Mouse (Mus musculus) kidney, postnatal 25 days (tissue): ENCODE data around the gene Megf11.
"Not testable (repeated sequence)": the region's sequence is repeated elsewhere in the genome, so short reads cannot be mapped to it uniquely, and the experiment has no call there.

Experiments
- DNase-seq, 2 experiments: peaks; one replicate each; pipeline ENCODE4 v3.0.0; 2021; ENCODE audit warnings: mixed read lengths in 2 of 2

The Megf11 gene

GRCm38 (mm10) chr9:64470806-64471205 is 85.4 kb downstream of the Megf11 start:
- DNase-seq = no peak

DNA sequence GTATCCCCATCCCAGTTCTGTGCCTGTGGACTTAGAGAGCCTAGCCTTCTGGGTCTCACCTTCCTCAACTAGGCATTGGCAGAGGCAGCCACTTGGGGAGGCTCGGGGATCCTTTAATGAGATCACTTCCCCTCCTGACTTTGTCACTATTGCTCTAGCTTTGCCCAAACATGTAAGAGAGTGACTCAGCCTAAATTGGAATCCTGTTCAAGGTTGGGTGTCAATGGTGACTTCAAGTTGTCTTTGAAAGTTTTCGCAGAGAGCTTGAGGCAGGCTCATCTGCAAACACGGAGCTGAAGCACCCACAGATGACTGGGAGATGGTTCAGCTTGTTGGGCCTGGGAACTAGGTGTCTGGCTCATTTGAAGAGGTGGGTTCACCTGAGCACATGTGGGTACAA is 85.9 kb downstream of the Megf11 start:
- DNase-seq = no peak

DNA sequence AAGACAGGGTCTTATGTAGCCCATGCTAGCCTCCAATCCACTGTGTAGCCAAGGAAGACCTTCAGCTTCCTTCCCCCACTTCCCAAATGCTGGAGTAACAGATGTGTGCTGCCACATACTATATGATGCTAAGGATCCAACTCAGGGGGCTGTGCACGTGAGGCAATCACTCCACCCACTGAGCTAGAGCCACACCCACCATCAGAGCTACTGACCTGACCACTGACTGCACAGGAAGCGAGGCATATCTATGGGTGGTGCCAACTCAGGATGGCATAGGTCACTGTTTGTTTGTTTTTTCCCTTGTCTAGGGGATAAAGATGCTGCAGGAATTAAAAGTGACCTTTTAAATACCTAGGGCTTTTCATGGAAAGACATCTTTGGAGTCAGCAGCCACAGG is 86.7 kb downstream of the Megf11 start:
- no peak for DNase-seq

DNA sequence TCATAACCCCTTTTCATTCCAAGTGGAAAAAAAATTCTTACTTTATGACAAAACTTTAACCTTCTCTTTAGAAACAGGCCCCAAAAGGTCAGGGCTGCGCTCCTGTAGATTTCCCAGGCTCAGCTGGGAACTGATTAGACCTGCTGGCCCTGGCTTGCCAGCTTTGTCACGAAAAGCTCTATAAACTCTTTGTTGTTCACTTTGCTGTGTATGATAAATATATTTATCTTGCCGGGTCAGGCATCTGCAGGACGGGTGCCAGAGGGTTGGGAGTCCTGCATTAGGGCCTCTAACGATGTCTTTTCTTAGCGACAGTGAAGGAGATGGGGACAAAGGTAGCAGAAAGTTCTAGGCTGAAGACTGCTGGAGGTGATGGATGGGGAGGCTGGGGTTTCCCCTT is 87.3 kb downstream of the Megf11 start:
- DNase-seq = no peak

DNA sequence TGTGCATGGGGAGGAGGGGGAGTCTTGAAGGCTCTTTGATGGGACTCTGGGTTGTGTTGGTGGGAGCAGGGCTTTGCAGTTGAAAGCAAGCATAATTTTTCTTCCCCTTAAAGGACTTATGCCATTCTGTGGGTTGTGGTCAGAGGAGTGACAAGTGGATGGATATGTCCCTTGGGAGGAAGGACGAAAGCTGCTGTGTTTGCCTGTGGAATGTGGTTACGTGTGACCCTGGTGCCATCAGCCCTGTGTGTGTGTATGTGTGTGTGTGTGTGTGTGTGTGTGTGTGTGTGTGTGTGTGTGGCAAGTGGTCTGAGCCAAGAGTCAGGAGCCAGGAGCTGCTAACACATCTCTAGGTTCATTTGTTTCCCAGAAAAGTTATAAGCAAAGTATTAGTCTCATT is 87.7 kb downstream of the Megf11 start:
- peak; percentile 25 to 53 for DNase-seq

DNA sequence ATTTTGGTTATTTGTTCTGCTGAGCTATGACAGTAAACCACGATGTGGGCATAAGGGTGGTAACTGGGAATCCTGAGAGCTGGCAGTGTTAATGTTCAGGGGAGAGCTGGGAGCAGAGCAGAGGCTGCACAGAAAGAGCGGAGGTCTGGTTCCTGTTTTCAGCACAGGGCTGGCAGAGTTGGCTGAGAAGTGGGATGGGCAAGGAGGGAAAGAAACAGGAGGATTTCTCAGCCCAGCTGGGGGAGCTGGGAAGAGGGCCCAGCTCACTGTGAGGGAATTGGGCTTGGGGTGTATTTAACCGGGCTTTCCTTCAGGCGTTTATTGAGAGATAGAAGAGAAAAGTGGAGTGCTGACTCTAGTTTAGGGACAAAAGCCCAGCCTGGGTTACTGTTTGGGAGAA is 88.3 kb downstream of the Megf11 start:
- DNase-seq = no peak

DNA sequence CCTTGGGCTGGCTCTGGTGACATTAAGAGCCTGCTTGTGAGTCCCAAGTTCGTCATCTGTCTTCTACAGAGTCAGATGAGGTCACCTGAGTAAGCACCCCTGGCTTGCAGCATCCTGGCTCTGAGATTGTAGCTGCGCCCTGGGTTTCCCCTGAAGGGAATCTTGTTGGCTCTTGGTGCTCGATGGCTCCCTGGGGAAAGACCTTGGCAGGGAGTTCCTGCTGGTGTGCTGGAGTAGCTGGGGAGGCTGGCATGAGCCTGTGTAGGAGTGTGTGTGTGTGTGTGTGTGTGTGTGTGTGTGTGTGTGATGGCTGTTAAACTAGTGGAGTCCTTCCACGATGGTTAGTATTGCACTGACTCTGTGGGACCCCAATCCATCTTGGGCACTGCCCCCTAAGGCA is 88.7 kb downstream of the Megf11 start:
- DNase-seq = peak; percentile 25 to 68

DNA sequence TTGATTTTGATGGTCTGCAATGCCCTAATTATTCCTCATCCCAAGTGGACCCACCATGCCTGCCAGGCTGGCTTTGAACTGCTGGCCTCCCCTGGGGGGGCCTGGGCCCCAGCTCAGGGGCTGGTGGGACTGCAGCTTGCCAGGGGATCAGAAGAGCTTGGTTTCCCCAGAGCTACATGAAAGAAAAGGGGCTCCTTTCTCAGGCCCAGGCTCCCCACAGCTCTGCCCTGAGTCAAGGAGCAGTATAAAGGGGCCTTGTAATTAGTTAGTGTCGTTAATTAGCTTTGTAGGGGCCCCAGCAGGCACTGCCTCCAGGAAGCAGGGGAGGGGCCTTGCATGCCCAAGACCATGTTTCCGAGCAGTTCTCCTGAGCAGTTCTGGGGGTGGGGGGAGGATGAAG is 90.5 kb downstream of the Megf11 start:
- DNase-seq = no peak

DNA sequence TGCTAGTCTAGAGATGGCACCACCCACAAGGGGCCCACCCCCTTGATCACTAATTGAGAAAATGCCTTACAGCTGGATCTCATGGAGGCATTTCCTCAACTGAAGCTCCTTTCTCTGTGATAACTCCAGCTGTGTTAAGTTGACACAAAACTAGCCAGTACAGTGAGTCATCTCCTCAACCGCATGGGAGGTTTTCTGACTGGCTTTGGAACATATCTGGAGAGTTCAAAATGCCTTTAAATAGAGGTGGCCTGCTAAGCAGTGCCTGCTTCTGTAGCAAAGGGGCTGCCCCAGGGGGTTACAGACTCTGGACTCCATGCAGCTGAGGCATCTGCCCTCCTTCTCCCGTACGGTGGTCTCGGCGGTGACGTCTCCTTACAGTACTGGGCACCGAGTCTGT is 92.0 kb downstream of the Megf11 start:
- not testable (repeated sequence) for DNase-seq

GRCm38 (mm10) chr9:64482126-64482525 is 96.7 kb downstream of the Megf11 start:
- DNase-seq = no peak

- DNase-seq = peak in 1 of 2 experiments; percentile 10
Observed at GRCm38 (mm10) chr9:64487377-64487776, 102.0 kb downstream of the Megf11 start.

DNA sequence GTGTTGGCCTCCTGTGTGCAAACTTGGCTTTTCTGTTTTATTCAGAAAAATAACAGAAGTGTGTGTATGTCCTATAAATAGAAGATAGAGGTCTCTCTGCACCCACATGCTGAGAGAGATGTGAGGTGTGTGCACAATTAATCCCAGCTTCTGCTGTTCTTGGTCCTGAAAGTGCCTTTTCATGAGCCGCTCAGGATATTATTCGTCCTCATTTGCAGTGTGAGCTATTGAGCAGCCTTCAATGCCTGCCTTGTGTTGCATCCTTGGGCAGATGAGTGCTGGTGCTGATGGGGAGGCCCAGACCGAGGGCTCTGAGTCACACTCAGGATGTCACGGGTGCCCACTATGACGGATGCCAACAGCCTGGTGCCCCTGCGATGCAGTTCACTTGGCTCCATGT is 109.2 kb downstream of the Megf11 start:
- no peak for DNase-seq

- no peak for DNase-seq
Observed at GRCm38 (mm10) chr9:64498929-64499328, 113.5 kb downstream of the Megf11 start.

DNA sequence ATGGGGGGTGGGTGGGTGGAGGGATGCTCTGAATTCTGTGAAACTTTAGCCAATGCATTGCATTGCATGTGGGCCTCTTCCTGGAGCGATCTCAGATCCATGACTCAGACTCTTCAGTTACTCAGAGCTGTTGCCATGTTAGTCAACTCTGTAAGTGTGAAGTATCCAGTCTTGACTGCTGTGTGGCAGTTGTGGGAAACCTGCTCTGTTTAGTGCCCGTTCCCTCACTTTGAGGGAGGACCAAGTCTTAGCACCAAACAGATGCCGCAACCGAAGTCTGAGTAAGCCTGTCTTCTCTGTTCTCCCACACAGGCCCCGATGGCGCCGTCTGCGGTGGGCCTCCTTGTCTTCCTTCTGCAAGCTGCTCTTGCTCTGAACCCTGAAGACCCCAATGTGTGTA is 115.8 kb downstream of the Megf11 start:
- DNase-seq = no peak

- no peak for DNase-seq
Observed at GRCm38 (mm10) chr9:64503996-64504395, 118.6 kb downstream of the Megf11 start.

DNA sequence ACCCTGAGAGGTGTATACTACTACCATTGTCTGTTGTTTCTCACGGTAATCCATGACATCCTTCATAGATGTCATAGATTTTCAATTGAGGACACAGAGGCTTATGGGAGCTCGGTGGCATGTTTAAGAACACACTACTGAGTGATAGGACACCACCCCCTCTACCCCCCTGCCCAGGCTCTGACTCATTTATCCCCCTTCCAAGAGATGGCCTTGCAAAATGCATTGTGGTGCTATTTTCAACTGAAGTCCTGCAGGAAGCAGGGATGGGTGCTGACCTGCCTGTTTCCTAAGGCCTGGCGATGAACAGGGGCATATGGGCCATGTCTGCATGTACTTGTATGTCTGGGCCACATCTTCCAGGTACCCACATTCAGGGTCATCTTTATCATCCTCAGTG is 119.0 kb downstream of the Megf11 start:
- DNase-seq = no peak

DNA sequence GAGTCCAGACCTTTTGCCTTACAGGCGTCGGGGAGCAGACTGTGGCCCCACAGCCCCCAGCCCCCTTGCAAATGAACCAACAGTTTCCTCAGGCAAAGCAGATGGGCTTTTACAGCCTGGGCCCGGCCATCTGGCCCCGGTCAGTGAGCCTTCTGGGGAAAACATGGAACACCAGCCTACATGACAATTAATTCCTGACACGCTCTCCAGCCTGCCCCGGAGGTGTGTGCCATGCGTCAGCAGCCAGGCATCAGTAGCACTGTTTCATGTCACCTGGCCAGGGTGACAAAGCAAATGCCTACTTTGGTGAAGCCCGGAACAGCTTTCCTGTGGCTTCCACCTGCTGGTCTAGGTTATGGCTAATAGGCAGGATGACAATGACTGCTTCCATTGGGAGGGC is 119.5 kb downstream of the Megf11 start:
- DNase-seq = peak; percentile 6 to 52

DNA sequence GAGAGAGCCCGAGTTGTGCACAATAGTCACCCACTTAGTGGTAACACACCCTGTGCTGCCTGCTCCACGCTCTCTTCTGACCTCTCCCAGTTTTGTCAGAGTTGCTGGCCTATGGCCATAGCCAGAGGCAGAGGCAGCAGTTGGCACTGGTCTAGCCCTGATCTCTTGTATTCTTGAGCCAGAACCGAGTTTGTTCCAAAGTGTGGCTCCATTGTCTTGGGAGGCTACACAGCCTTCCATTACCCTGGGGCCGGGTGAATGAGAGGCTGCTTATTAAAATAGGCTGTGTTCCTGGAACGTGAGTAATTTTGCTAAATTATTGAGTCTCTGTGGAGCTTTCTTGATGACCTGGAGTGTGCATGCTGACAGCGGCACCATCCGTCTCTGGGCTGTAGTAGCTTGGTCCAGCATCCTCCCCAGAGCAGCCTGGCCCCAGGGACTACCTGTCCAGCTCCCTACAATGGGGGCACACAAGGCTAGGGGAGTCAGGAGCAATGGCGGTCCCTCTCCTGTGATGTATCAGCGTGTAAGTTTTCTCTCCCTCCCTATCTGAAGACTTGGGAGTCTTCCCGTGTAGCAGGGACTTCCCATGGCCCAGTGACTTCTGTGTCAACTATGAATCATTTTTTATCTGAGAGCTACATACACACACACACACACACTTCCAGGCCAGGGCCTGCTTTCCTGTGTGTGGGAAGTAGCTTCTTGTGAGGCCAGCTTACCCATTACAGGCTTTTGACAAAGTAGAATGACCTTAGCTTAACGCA is 121.2 kb downstream of the Megf11 start:
- DNase-seq = peak; percentile 17 to 48

DNA sequence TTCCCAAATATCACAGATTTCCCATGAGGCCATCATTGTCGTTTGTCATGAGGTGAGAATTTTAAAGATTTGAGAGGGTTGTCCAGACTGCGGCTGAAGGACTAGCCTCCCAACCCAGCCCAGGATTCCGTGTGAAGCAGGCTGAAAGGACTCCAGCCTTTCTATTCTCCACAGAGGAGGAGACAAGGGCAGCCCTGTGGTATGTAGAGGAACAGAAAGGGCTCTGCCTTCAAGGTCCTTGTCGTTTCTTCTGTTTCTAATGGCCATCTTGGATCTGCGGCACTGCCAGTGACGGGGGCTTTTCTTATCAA is 121.7 kb downstream of the Megf11 start:
- DNase-seq = no peak

- DNase-seq = no peak
Observed at GRCm38 (mm10) chr9:64507995-64508394, 122.6 kb downstream of the Megf11 start.

GRCm38 (mm10) chr9:64514826-64515225 is 129.4 kb downstream of the Megf11 start:
- DNase-seq = no peak

GRCm38 (mm10) chr9:64519921-64520746 is 134.7 kb downstream of the Megf11 start:
- DNase-seq = no peak

DNA sequence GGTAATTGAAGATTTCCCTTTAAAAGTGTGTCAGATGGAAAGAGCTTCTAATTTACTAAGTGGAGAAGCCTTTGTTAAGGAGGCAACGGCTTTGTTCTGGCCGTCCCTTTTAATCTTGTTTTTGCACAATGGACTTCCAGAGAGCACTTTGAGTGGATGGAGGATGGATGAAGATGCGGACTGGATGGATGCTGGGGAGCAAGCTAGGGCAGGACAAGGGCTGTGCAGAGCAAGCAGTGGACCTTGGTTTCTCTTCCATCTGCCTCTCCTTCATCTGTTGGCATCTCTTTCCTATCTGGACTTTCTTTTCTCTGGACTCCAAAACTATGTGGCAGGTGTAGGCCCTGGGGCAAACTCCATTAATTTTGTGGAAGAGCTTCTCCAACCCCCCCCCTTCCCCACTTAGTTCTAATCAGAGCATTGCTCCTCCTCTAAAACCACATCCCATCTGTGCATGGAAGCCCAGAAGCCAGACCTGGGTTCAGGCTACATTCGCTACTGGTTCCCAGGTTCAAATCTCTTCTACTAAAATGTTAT is 135.4 kb downstream of the Megf11 start:
- no peak for DNase-seq
